Mouse (Mus musculus) C2C12 (cell line): ENCODE data around the gene Hmgcs2. TPM values are rescaled to one million over a fixed set of nuclear protein-coding genes. Genes with fewer than 3 reads are reported as not detected.

Source experiments
- H3K27me3 ChIP-seq: one replicate; pipeline ENCODE4 v1.6.1; 2011; ENCODE audit not compliant: control insufficient read depth, insufficient read depth, insufficient read length
- H3K36me3 ChIP-seq: one replicate; pipeline ENCODE4 v1.6.1; 2011; ENCODE audit not compliant: control insufficient read depth, insufficient read depth
- H3K4me3 ChIP-seq: one replicate; pipeline ENCODE4 v1.5.1; 2011; ENCODE audit warnings: mild to moderate bottlenecking, control low read depth; ENCODE audit not compliant: poor library complexity, insufficient read depth, severe bottlenecking
- H3K79me2 ChIP-seq: one replicate; pipeline ENCODE4 v1.6.1; 2011; ENCODE audit not compliant: control insufficient read depth, insufficient read depth
- H3K79me3 ChIP-seq: one replicate; pipeline ENCODE4 v1.6.1; 2011; ENCODE audit warnings: low read depth, control low read depth
- H3ac ChIP-seq: one replicate; pipeline ENCODE3; 2011; ENCODE audit warnings: low read depth; ENCODE audit not compliant: control insufficient read depth, insufficient read length
- CEBPB ChIP-seq: IDR thresholded peaks from one replicate; pipeline ENCODE4 v1.6.1; 2011; ENCODE audit warnings: low read depth, mild to moderate bottlenecking, control low read depth, moderate library complexity
- CTCF ChIP-seq: IDR thresholded peaks from one replicate; pipeline ENCODE4 v1.5.1; 2011; ENCODE audit not compliant: control insufficient read depth, insufficient read depth, insufficient read length
- FOSL1 ChIP-seq: IDR thresholded peaks from one replicate; pipeline ENCODE4 v1.8.0; 2011; ENCODE audit warnings: mild to moderate bottlenecking, low read length; ENCODE audit not compliant: poor library complexity, insufficient read depth, severe bottlenecking
- MAX ChIP-seq: IDR thresholded peaks from one replicate; pipeline ENCODE4 v1.6.1; 2011; ENCODE audit warnings: mild to moderate bottlenecking, control low read depth
- MYOD1 ChIP-seq: IDR thresholded peaks from one replicate; pipeline ENCODE4 v1.6.1; 2011; ENCODE audit warnings: low read depth; ENCODE audit not compliant: control insufficient read depth, insufficient read length
- MYOG ChIP-seq: IDR thresholded peaks from one replicate; pipeline ENCODE4 v1.6.1; 2011; ENCODE audit not compliant: control insufficient read depth, insufficient read length; ENCODE audit errors: extremely low read depth
- USF1 ChIP-seq: IDR thresholded peaks from one replicate; pipeline ENCODE4 v1.6.1; 2011; ENCODE audit warnings: low read depth, mild to moderate bottlenecking, control low read depth, moderate library complexity
- polyA plus RNA-seq: library from polyadenylated mRNA; unstranded; fragments of >200 nt; fragmentation: generic; extraction: Trizol; gene quantifications from one replicate; pipeline ENCODE4 v1.2.1, GENCODE M21; 2012; ENCODE audit warnings: missing spikeins

The Hmgcs2 gene
- polyA plus RNA-seq, 1 experiment, result 0.01 TPM

DNA sequence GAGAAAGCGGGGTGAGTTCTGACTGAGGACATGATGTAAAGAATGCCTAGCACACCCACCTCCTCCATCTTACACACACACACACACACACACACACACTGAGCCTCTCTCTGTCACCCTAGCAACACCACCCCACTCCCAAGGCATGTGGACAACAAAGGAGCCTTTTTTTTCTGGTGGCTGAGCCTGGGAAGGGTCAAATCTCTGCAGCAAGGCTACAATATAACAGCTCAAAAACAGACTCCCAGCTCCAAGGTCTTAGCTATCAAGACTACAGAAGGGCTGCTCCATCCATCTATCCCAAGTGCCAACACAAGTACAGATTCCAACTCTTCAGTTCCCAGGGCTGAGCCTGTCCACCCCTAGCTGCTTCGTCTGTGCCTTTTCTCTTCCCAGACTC, 39.0 kb downstream of the Hmgcs2 start:
- no peak for TF ChIP-seq MAX
- no peak for TF ChIP-seq MYOD1
- TF ChIP-seq FOSL1, result no peak
- no peak for TF ChIP-seq MYOG
- TF ChIP-seq CEBPB, result no peak
- no peak for TF ChIP-seq CTCF
- no peak for TF ChIP-seq USF1
- Histone ChIP-seq H3K4me3 (no peak overlapping the region), H3K36me3 (peaks cover 85% of the 10 kb centered on the region), H3ac (no peak overlapping the region), H3K79me2 (no peaks in the 10 kb centered on the region), H3K27me3 (no peaks in the 10 kb centered on the region), H3K79me3 (no peaks in the 10 kb centered on the region)

- Histone ChIP-seq H3K36me3 (peaks cover 96% of the 10 kb centered on the region), H3K27me3 (no peaks in the 10 kb centered on the region), H3K79me3 (no peaks in the 10 kb centered on the region), H3K79me2 (no peaks in the 10 kb centered on the region), H3K4me3 (no peak overlapping the region), H3ac (no peak overlapping the region)
- no peak for TF ChIP-seq CTCF
- TF ChIP-seq MAX, result no peak
- no peak for TF ChIP-seq FOSL1
- no peak for TF ChIP-seq USF1
- no peak for TF ChIP-seq CEBPB
- TF ChIP-seq MYOD1, result no peak
- TF ChIP-seq MYOG, result no peak
Measured at GRCm38 (mm10) chr3:98322209-98322608, 42.0 kb downstream of the Hmgcs2 start.

- Histone ChIP-seq H3K4me3 (no peak overlapping the region), H3K79me3 (no peaks in the 10 kb centered on the region), H3K27me3 (no peaks in the 10 kb centered on the region), H3K36me3 (peaks cover 96% of the 10 kb centered on the region), H3K79me2 (no peaks in the 10 kb centered on the region), H3ac (no peak overlapping the region)
- TF ChIP-seq MYOD1, result no peak
- no peak for TF ChIP-seq CTCF
- no peak for TF ChIP-seq MYOG
- no peak for TF ChIP-seq CEBPB
- TF ChIP-seq USF1, result no peak
- no peak for TF ChIP-seq FOSL1
- TF ChIP-seq MAX, result no peak
Measured at GRCm38 (mm10) chr3:98324235-98324634, 44.0 kb downstream of the Hmgcs2 start.

GRCm38 (mm10) chr3:98334010-98334409, 53.8 kb downstream of the Hmgcs2 start:
- no peaks in the 10 kb centered on the region for H3K27me3 ChIP-seq
- H3ac ChIP-seq, result no peak overlapping the region
- no peak overlapping the region for H3K4me3 ChIP-seq
- peaks cover 76% of the 10 kb centered on the region for H3K36me3 ChIP-seq
- peaks cover 77% of the 10 kb centered on the region for H3K79me2 ChIP-seq
- peaks cover 54% of the 10 kb centered on the region for H3K79me3 ChIP-seq
- TF ChIP-seq CEBPB (no peak), MAX (no peak), MYOG (no peak), MYOD1 (no peak), FOSL1 (no peak), USF1 (no peak), CTCF (no peak)

GRCm38 (mm10) chr3:98335331-98335730, 55.1 kb downstream of the Hmgcs2 start:
- Histone ChIP-seq H3K79me3 (peaks cover 57% of the 10 kb centered on the region), H3ac (no peak overlapping the region), H3K36me3 (peaks cover 63% of the 10 kb centered on the region), H3K4me3 (no peak overlapping the region), H3K27me3 (no peaks in the 10 kb centered on the region), H3K79me2 (peaks cover 76% of the 10 kb centered on the region)
- no peak for TF ChIP-seq USF1
- no peak for TF ChIP-seq CEBPB
- TF ChIP-seq MYOD1, result no peak
- no peak for TF ChIP-seq FOSL1
- TF ChIP-seq MYOG, result no peak
- no peak for TF ChIP-seq CTCF
- TF ChIP-seq MAX, result no peak

- H3K79me3 ChIP-seq, result peaks cover 57% of the 10 kb centered on the region
Measured at GRCm38 (mm10) chr3:98335886-98336285, 55.7 kb downstream of the Hmgcs2 start.

More at GRCm38 (mm10) chr3:98335886-98336285, 55.7 kb downstream of the Hmgcs2 start:
- TF ChIP-seq FOSL1 (no peak), CEBPB (no peak), MYOD1 (no peak), USF1 (no peak), MYOG (no peak), MAX (no peak), CTCF (no peak)
- no peak overlapping the region for H3ac ChIP-seq
- H3K79me2 ChIP-seq, result peaks cover 73% of the 10 kb centered on the region
- H3K4me3 ChIP-seq, result no peak overlapping the region
- peaks cover 57% of the 10 kb centered on the region for H3K36me3 ChIP-seq
- H3K27me3 ChIP-seq, result no peaks in the 10 kb centered on the region
